Mouse (Mus musculus): ENCODE data around the gene Mtx2.

The Mtx2 gene

DNA sequence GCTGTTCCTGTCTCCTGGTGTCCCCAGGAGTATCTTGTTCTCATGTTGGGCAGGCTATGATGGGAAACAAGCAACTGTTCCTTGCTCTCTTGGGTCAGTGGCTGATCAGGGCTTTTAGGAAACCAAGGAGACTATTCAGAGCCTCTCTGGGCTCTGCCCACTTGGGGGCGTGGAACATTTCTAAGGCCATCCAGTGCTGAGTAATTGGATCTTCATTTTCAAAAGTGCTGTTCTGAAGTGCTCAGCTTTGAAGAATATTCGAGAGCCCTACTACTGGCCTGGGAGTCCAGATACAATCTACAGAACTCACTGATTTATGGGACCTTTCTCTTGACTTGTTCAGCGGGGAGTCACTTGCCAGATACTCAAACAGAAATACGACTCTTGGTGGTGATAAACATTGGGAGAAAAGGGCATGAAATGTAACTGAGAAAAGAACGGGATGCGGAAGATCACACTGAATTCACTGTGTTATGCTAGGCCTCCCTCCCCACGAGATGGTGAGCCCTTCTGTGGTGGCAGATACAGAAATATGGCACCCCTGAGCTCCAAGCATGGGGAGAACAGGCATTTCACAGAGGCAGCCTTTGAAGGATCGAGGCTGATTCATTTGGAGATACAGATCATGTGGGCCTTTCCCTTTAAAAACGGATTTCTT, 92.4 kb downstream of the Mtx2 start:
- DNase-seq (ENCODE audit: low spot score): no peak

GRCm38 (mm10) chr2:74925968-74926814, 100.6 kb downstream of the Mtx2 start:
- no peak for DNase-seq (ENCODE audit: low spot score)

Measured in testis, postnatal 10 days (tissue).